Comparison of ENCODE assay signal across 18 mouse cellular contexts in the genomic region with DNA sequence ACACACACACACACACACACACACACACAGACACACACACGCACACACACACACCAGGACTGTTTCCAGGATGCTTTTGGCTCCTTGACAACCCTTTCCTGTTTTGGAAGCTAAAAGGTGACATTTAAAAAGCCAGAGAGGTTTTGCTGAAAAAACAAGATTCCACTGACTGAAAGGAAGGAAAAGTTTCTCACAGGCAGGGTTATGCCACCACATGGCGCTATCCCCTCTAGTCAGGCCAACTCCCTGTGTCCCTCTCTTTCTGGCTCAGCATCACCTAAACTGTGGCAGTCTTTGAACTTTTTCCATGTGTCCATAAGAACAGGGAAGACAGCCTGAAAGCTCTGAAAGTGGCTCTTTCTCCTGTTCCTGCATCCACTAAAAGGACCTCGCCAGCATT. TPM values are rescaled to one million over a fixed set of nuclear protein-coding genes. Genes with fewer than 3 reads are reported as not detected.
DNase-seq lines count a peak whose midpoint lies in the region; ATAC-seq lines count a peak whose summit lies in the region.
"Had no signal": no experiment of that assay in that cellular context is flagged by ENCODE, and none has a peak within 500 bp of the region (broad histone marks: within the 10 kb centered on the region; RNA-seq: fewer than 3 reads in every experiment).

No protein-coding gene starts in this region.

- H3K9me3 ChIP-seq in heart, embryonic 12.5 days (replicated peaks), result no peaks in the 10 kb centered on the region
- H3K9me3 ChIP-seq in heart, embryonic 10.5 days, result no peaks in the 10 kb centered on the region
- no peaks in the 10 kb centered on the region for H3K9me3 ChIP-seq in heart, embryonic 16.5 days (replicated peaks; ENCODE audit: control insufficient read depth, low read length)
- H3K9me3 ChIP-seq: embryonic facial prominence, embryonic 12.5 days; forebrain, embryonic 15.5 days; hindbrain, embryonic 15.5 days had no signal

- H3K27ac ChIP-seq in heart, embryonic 12.5 days (ENCODE audit: poor library complexity, severe bottlenecking), result 0 out of 2 replicates have a peak overlapping the region, but pooled peaks have one; percentile 32
- H3K27ac ChIP-seq in heart, embryonic 10.5 days, result no peak overlapping the region
- 0 out of 2 replicates have a peak overlapping the region, but pooled peaks have one; percentile 14 for H3K27ac ChIP-seq in heart, embryonic 16.5 days (ENCODE audit: low read length)
- H3K27ac ChIP-seq: embryonic facial prominence, embryonic 12.5 days; forebrain, embryonic 15.5 days; hindbrain, embryonic 15.5 days had no signal

- DNase-seq in heart, embryonic 10.5 days (ENCODE audit: low spot score), result no peak
- no peak for DNase-seq in heart, postnatal 36 days
- DNase-seq in kidney, postnatal 10 days, result peak; percentile 30
- DNase-seq in kidney, adult 11 months, result no peak
- DNase-seq: adrenal gland, postnatal 14 days; cerebellum, adult 11-12 months; cerebellum, adult 9-10 months; cerebellum, postnatal 25 days; gastrocnemius, postnatal 36 days; kidney, adult 18-20 months had no signal

- no peak overlapping the region for H3K4me3 ChIP-seq in heart, embryonic 12.5 days
- H3K4me3 ChIP-seq in heart, embryonic 10.5 days, result no peak overlapping the region
- H3K4me3 ChIP-seq in heart, embryonic 16.5 days (ENCODE audit: low read length), result no peak overlapping the region
- H3K4me3 ChIP-seq: embryonic facial prominence, embryonic 12.5 days; forebrain, embryonic 15.5 days; hindbrain, embryonic 15.5 days had no signal

- H3K36me3 ChIP-seq in heart, embryonic 12.5 days, result no peaks in the 10 kb centered on the region
- no peaks in the 10 kb centered on the region for H3K36me3 ChIP-seq in heart, embryonic 10.5 days
- no peaks in the 10 kb centered on the region; the same call in 1 of the 2 replicates for H3K36me3 ChIP-seq in heart, embryonic 16.5 days (ENCODE audit: control insufficient read depth, insufficient read depth)
- H3K36me3 ChIP-seq: embryonic facial prominence, embryonic 12.5 days; forebrain, embryonic 15.5 days; hindbrain, embryonic 15.5 days had no signal

- H3K4me1 ChIP-seq in heart, embryonic 12.5 days (replicated peaks), result no peaks in the 10 kb centered on the region; the same call in 1 of the 2 replicates
- no peaks in the 10 kb centered on the region for H3K4me1 ChIP-seq in heart, embryonic 10.5 days
- no peaks in the 10 kb centered on the region for H3K4me1 ChIP-seq in heart, embryonic 16.5 days (ENCODE audit: control insufficient read depth, insufficient read depth, low read length)
- H3K4me1 ChIP-seq: embryonic facial prominence, embryonic 12.5 days; forebrain, embryonic 15.5 days; hindbrain, embryonic 15.5 days had no signal

- 71% methylated on average over 3 of the region's 3 CpGs for WGBS in heart, embryonic 12.5 days
- WGBS in heart, embryonic 10.5 days, result 72% methylated on average over 3 of the region's 3 CpGs
- 68% methylated on average over 3 of the region's 3 CpGs for WGBS in heart, embryonic 16.5 days

- H3K9ac ChIP-seq in heart, embryonic 12.5 days, result no peak overlapping the region
- no peak overlapping the region for H3K9ac ChIP-seq in heart, embryonic 16.5 days (ENCODE audit: low read length)
- H3K9ac ChIP-seq: embryonic facial prominence, embryonic 12.5 days; forebrain, embryonic 15.5 days; hindbrain, embryonic 15.5 days had no signal

- H3K4me2 ChIP-seq in heart, embryonic 12.5 days, result no peak overlapping the region
- H3K4me2 ChIP-seq in heart, embryonic 16.5 days (ENCODE audit: low read depth, low read length), result no peak overlapping the region
- H3K4me2 ChIP-seq: embryonic facial prominence, embryonic 12.5 days; forebrain, embryonic 15.5 days; hindbrain, embryonic 15.5 days had no signal

- 0 out of 2 replicates have a peak, but pooled peaks have one; percentile 42 for ATAC-seq in heart, embryonic 12.5 days (ENCODE audit: insufficient number of reproducible peaks, low FRiP score)
- ATAC-seq in heart, embryonic 16.5 days (replicated peaks; ENCODE audit: extremely low read depth, insufficient read depth, low FRiP score), result peak; percentile 35; the same call in 1 of the 2 replicates
- ATAC-seq: activated CD4-positive, CD25-positive, alpha-beta regulatory T cell, adult 4 months; forebrain, embryonic 15.5 days; Patski had no signal

- intact Hi-C loops in heart, postnatal 36 days (cut with DNase I), result no loop called here

- H3K27me3 ChIP-seq in heart, embryonic 12.5 days (replicated peaks), result no peaks in the 10 kb centered on the region
- H3K27me3 ChIP-seq in heart, embryonic 10.5 days (ENCODE audit: insufficient read depth, poor library complexity, severe bottlenecking), result no peaks in the 10 kb centered on the region
- no peaks in the 10 kb centered on the region for H3K27me3 ChIP-seq in heart, embryonic 16.5 days (ENCODE audit: control insufficient read depth, insufficient read depth, low read length)
- H3K27me3 ChIP-seq: embryonic facial prominence, embryonic 12.5 days; forebrain, embryonic 15.5 days; hindbrain, embryonic 15.5 days; Patski had no signal

RNA-seq across cellular contexts. Expression of gene Mall, which starts 8.2 kb away (rescaled TPM):
- polyA plus RNA-seq in heart, embryonic 12.5 days (2016; fragmentation: Nextera tagmentation; extraction: Ambion mirVana), result 3.4 and 3.5 TPM in 2 replicates
- 2.0 and 2.8 TPM in 2 replicates for polyA plus RNA-seq in heart, embryonic 10.5 days (2016; fragmentation: Nextera tagmentation; extraction: Ambion mirVana)
- 9.5 and 9.9 TPM in 2 replicates for polyA plus RNA-seq in heart, embryonic 16.5 days (2015; fragmentation: Nextera tagmentation; extraction: Ambion mirVana)
- total RNA-seq in heart, postnatal 36 days (2021), result 1 to 10 TPM; 7.0 to 7.1 TPM
- total RNA-seq: CH12.LX had no signal
- polyA plus RNA-seq: activated CD4-positive, CD25-positive, alpha-beta regulatory T cell, adult 4 months had no signal

RNA-seq across cellular contexts. Expression of gene Nphp1, which starts 50.8 kb away (rescaled TPM):
- polyA plus RNA-seq in heart, embryonic 12.5 days (2016; fragmentation: Nextera tagmentation; extraction: Ambion mirVana), result 14.8 and 15.6 TPM in 2 replicates
- 16.9 and 20.5 TPM in 2 replicates for polyA plus RNA-seq in heart, embryonic 10.5 days (2016; fragmentation: Nextera tagmentation; extraction: Ambion mirVana)
- polyA plus RNA-seq in heart, embryonic 16.5 days (2015; fragmentation: Nextera tagmentation; extraction: Ambion mirVana), result 19.1 and 23.7 TPM in 2 replicates
- 1 to 10 TPM; 7.6 to 9.0 TPM for total RNA-seq in heart, postnatal 36 days (2021)

RNA-seq across cellular contexts. Expression of gene Mtln, which starts 54.4 kb away (rescaled TPM):
- 40.5 and 40.9 TPM in 2 replicates for polyA plus RNA-seq in heart, embryonic 12.5 days (2016; fragmentation: Nextera tagmentation; extraction: Ambion mirVana)
- polyA plus RNA-seq in heart, embryonic 10.5 days (2016; fragmentation: Nextera tagmentation; extraction: Ambion mirVana), result 33.8 and 35.4 TPM in 2 replicates
- polyA plus RNA-seq in heart, embryonic 16.5 days (2015; fragmentation: Nextera tagmentation; extraction: Ambion mirVana), result 34.0 and 39.0 TPM in 2 replicates
- total RNA-seq in heart, postnatal 36 days (2021), result 10 to 100 TPM; 53.7 to 56.8 TPM
